Mouse (Mus musculus): ENCODE measurements around the gene Etv3. TPM values are rescaled to one million over a fixed set of nuclear protein-coding genes. Genes with fewer than 3 reads are reported as not detected.
A peak's percentile ranks its signal among the peaks of the same experiment; 100 is the strongest.

Etv3 gene
- polyA plus RNA-seq, 2 experiments: 1.3 to 2.7 TPM

GRCm38 (mm10) chr3:87508205-87508901 lies 16.9 kb upstream of the Etv3 start:
- no peaks in the 10 kb centered on the region for H3K27me3 ChIP-seq (ENCODE audit: control insufficient read depth, insufficient read depth, low read length)
- TF ChIP-seq EP300 (IDR thresholded peaks at IDR 0.05; ENCODE audit: low read depth) (no peak), CTCF (IDR thresholded peaks at IDR 0.05; ENCODE audit: low read depth) (peak; percentile 92)
- whole genome bisulfite sequencing (ENCODE audit: insufficient replicate concordance): 35% methylated on average over 17 of the region's 17 CpGs
- no peaks in the 10 kb centered on the region for H3K9me3 ChIP-seq (ENCODE audit: control insufficient read depth, low read length)
- no peak overlapping the region for H3K27ac ChIP-seq
- peak; percentile 47; the same call in 1 of the 2 replicates for ATAC-seq (ENCODE audit: insufficient read depth)
- no peak overlapping the region for H3K9ac ChIP-seq (replicated peaks)
- peak in 1 of 3 experiments; percentile 47 for DNase-seq (ENCODE audit: low read depth in 3 of 3, low spot score in 3 of 3)
- H3K4me1 ChIP-seq (replicated peaks; ENCODE audit: control insufficient read depth in 2 of 2, insufficient read depth in 2 of 2, low read length in 1 of 2): peaks cover 0 to 16% of the 10 kb centered on the region in 2 experiments; a peak in 2 of 4 replicates
- no peak overlapping the region for H3K4me2 ChIP-seq (ENCODE audit: low read depth)
- H3K36me3 ChIP-seq (replicated peaks; ENCODE audit: control insufficient read depth, insufficient read depth, low read depth): no peaks in the 10 kb centered on the region
- H3K4me3 ChIP-seq (ENCODE audit: insufficient read depth in 1 of 2, low read depth in 2 of 2, low read length in 2 of 2): no peak overlapping the region

GRCm38 (mm10) chr3:87509061-87509460 lies 16.1 kb upstream of the Etv3 start:
- Histone ChIP-seq H3K36me3 (replicated peaks; ENCODE audit: control insufficient read depth, insufficient read depth, low read depth) (no peaks in the 10 kb centered on the region), H3K27ac (no peak overlapping the region), H3K4me1 (replicated peaks; ENCODE audit: control insufficient read depth in 2 of 2, insufficient read depth in 2 of 2, low read length in 1 of 2) (peaks cover 0 to 16% of the 10 kb centered on the region in 2 experiments; a peak in 2 of 4 replicates), H3K4me2 (ENCODE audit: low read depth) (no peak overlapping the region), H3K4me3 (ENCODE audit: insufficient read depth in 1 of 2, low read depth in 2 of 2, low read length in 2 of 2) (no peak overlapping the region), H3K9ac (replicated peaks) (no peak overlapping the region), H3K9me3 (ENCODE audit: control insufficient read depth, low read length) (no peaks in the 10 kb centered on the region), H3K27me3 (ENCODE audit: control insufficient read depth, insufficient read depth, low read length) (no peaks in the 10 kb centered on the region)
- DNase-seq (ENCODE audit: low read depth in 3 of 3, low spot score in 3 of 3) (no peak), ATAC-seq (ENCODE audit: insufficient read depth) (peak; percentile 36)
- 25% methylated on average over 4 of the region's 4 CpGs for WGBS (ENCODE audit: insufficient replicate concordance)
- TF ChIP-seq EP300 (IDR thresholded peaks at IDR 0.05; ENCODE audit: low read depth) (no peak), CTCF (IDR thresholded peaks at IDR 0.05; ENCODE audit: low read depth) (no peak)

- WGBS (ENCODE audit: insufficient replicate concordance): 69% methylated on average over 9 of the region's 9 CpGs
- H3K27me3 ChIP-seq (ENCODE audit: control insufficient read depth, insufficient read depth, low read length): no peaks in the 10 kb centered on the region
- no peaks in the 10 kb centered on the region for H3K36me3 ChIP-seq (replicated peaks; ENCODE audit: control insufficient read depth, insufficient read depth, low read depth)
- DNase-seq (ENCODE audit: low read depth in 3 of 3, low spot score in 3 of 3) (no peak), ATAC-seq (ENCODE audit: insufficient read depth) (no peak)
- no peak overlapping the region for H3K4me2 ChIP-seq (ENCODE audit: low read depth)
- TF ChIP-seq EP300 (IDR thresholded peaks at IDR 0.05; ENCODE audit: low read depth) (no peak), CTCF (IDR thresholded peaks at IDR 0.05; ENCODE audit: low read depth) (no peak)
- H3K9me3 ChIP-seq (ENCODE audit: control insufficient read depth, low read length): no peaks in the 10 kb centered on the region
- H3K27ac ChIP-seq: no peak overlapping the region
- H3K9ac ChIP-seq (replicated peaks): no peak overlapping the region
- peaks cover 0 to 22% of the 10 kb centered on the region in 2 experiments; a peak in 2 of 4 replicates for H3K4me1 ChIP-seq (replicated peaks; ENCODE audit: control insufficient read depth in 2 of 2, insufficient read depth in 2 of 2, low read length in 1 of 2)
- H3K4me3 ChIP-seq (ENCODE audit: insufficient read depth in 1 of 2, low read depth in 2 of 2, low read length in 2 of 2): no peak overlapping the region
Measured at GRCm38 (mm10) chr3:87510832-87511231, 14.4 kb upstream of the Etv3 start.

GRCm38 (mm10) chr3:87511971-87512765 lies 13.0 kb upstream of the Etv3 start:
- no peak for ATAC-seq (ENCODE audit: insufficient read depth)
- WGBS (ENCODE audit: insufficient replicate concordance): 21% methylated on average over 16 of the region's 16 CpGs
- H3K4me2 ChIP-seq (ENCODE audit: low read depth): no peak overlapping the region
- H3K4me1 ChIP-seq (replicated peaks; ENCODE audit: control insufficient read depth in 2 of 2, insufficient read depth in 2 of 2, low read length in 1 of 2): peaks cover 0 to 24% of the 10 kb centered on the region in 2 experiments; a peak in 2 of 4 replicates
- no peak overlapping the region for H3K27ac ChIP-seq
- no peaks in the 10 kb centered on the region for H3K9me3 ChIP-seq (ENCODE audit: control insufficient read depth, low read length)
- H3K27me3 ChIP-seq (ENCODE audit: control insufficient read depth, insufficient read depth, low read length): no peaks in the 10 kb centered on the region
- no peaks in the 10 kb centered on the region for H3K36me3 ChIP-seq (replicated peaks; ENCODE audit: control insufficient read depth, insufficient read depth, low read depth)
- H3K4me3 ChIP-seq (ENCODE audit: insufficient read depth in 1 of 2, low read depth in 2 of 2, low read length in 2 of 2): no peak overlapping the region
- no peak overlapping the region for H3K9ac ChIP-seq (replicated peaks)
- no peak for TF ChIP-seq EP300 (IDR thresholded peaks at IDR 0.05; ENCODE audit: low read depth)
- TF ChIP-seq CTCF (IDR thresholded peaks at IDR 0.05; ENCODE audit: low read depth): no peak
- DNase-seq (ENCODE audit: low read depth in 3 of 3, low spot score in 3 of 3): no peak

- H3K9me3 ChIP-seq (ENCODE audit: control insufficient read depth, low read length): no peaks in the 10 kb centered on the region
- no peak overlapping the region for H3K9ac ChIP-seq (replicated peaks)
- ATAC-seq (ENCODE audit: insufficient read depth) (no peak), DNase-seq (ENCODE audit: low read depth in 3 of 3, low spot score in 3 of 3) (no peak)
- H3K4me3 ChIP-seq (ENCODE audit: insufficient read depth in 1 of 2, low read depth in 2 of 2, low read length in 2 of 2): no peak overlapping the region
- 12% methylated on average over 13 of the region's 13 CpGs for WGBS (ENCODE audit: insufficient replicate concordance)
- TF ChIP-seq EP300 (IDR thresholded peaks at IDR 0.05; ENCODE audit: low read depth) (no peak), CTCF (IDR thresholded peaks at IDR 0.05; ENCODE audit: low read depth) (no peak)
- no peak overlapping the region for H3K27ac ChIP-seq
- H3K27me3 ChIP-seq (ENCODE audit: control insufficient read depth, insufficient read depth, low read length): no peaks in the 10 kb centered on the region
- no peaks in the 10 kb centered on the region for H3K36me3 ChIP-seq (replicated peaks; ENCODE audit: control insufficient read depth, insufficient read depth, low read depth)
- no peak overlapping the region for H3K4me2 ChIP-seq (ENCODE audit: low read depth)
- H3K4me1 ChIP-seq (replicated peaks; ENCODE audit: control insufficient read depth in 2 of 2, insufficient read depth in 2 of 2, low read length in 1 of 2): peaks cover 0 to 18% of the 10 kb centered on the region in 2 experiments; a peak in 2 of 4 replicates
Measured at GRCm38 (mm10) chr3:87515567-87516081, 9.6 kb upstream of the Etv3 start.
